Mouse (Mus musculus) activated CD4-positive, CD25-positive, alpha-beta regulatory T cell, adult 4 months (primary cell): Measurements from ENCODE around the gene Polr3g. TPM values are rescaled to one million over a fixed set of nuclear protein-coding genes. Genes with fewer than 3 reads are reported as not detected.
"Not testable (repeated sequence)": the region's sequence is repeated elsewhere in the genome, so short reads cannot be mapped to it uniquely, and the experiment has no call there.

Experiments
- ATAC-seq: one replicate; pipeline ENCODE4 v1.8.0; 2017
- polyA plus RNA-seq, 2 experiments: library from polyadenylated mRNA; unstranded; fragments of 100-300 nt; shearing (Covaris generic); gene quantifications; one replicate each; pipeline ENCODE4 v1.2.1; 2017

The Polr3g gene
- polyA plus RNA-seq, 2 experiments from 2014 or later, result 7.7 to 11.5 TPM

GRCm38 (mm10) chr13:81684884-81685283 lies 25.9 kb downstream of the Polr3g start:
- peak; percentile 92 for ATAC-seq

- ATAC-seq, result no peak
These were observed 26.6 kb downstream of the Polr3g start for GRCm38 (mm10) chr13:81684258-81684657.

GRCm38 (mm10) chr13:81683107-81683506 lies 27.7 kb downstream of the Polr3g start:
- ATAC-seq, result no peak

- peak; percentile 23 for ATAC-seq
These were observed 35.5 kb downstream of the Polr3g start for GRCm38 (mm10) chr13:81675333-81675732.

GRCm38 (mm10) chr13:81667713-81668112 lies 43.1 kb downstream of the Polr3g start:
- ATAC-seq, result no peak

- ATAC-seq, result no peak
These were observed 46.5 kb downstream of the Polr3g start for GRCm38 (mm10) chr13:81664331-81664698.

- ATAC-seq, result no peak
These were observed 47.1 kb downstream of the Polr3g start for GRCm38 (mm10) chr13:81663566-81664330.

- ATAC-seq, result peak; percentile 3
These were observed 52.6 kb downstream of the Polr3g start for GRCm38 (mm10) chr13:81658053-81658752.

- peak; percentile 91 for ATAC-seq
These were observed 53.3 kb downstream of the Polr3g start, which contains the start of gene Lysmd3 for GRCm38 (mm10) chr13:81657351-81658052. Gene Lysmd3 (plus strand): TSS chr13:81657663.

- ATAC-seq, result peak; percentile 6
These were observed 53.8 kb downstream of the Polr3g start for GRCm38 (mm10) chr13:81657008-81657350.

- no peak for ATAC-seq
These were observed 54.5 kb downstream of the Polr3g start for GRCm38 (mm10) chr13:81656091-81656850.

GRCm38 (mm10) chr13:81650382-81650781 lies 60.4 kb downstream of the Polr3g start:
- ATAC-seq, result not testable (repeated sequence)

- no peak for ATAC-seq
These were observed 64.5 kb downstream of the Polr3g start for GRCm38 (mm10) chr13:81646348-81646747.

GRCm38 (mm10) chr13:81644047-81644565 lies 66.7 kb downstream of the Polr3g start:
- ATAC-seq, result no peak

GRCm38 (mm10) chr13:81642491-81643149 lies 68.2 kb downstream of the Polr3g start:
- ATAC-seq, result no peak

GRCm38 (mm10) chr13:81641289-81642045 lies 69.3 kb downstream of the Polr3g start:
- peak; percentile 63 for ATAC-seq

- ATAC-seq, result no peak
These were observed 69.9 kb downstream of the Polr3g start for GRCm38 (mm10) chr13:81640881-81641280.

- no peak for ATAC-seq
These were observed 71.2 kb downstream of the Polr3g start for GRCm38 (mm10) chr13:81639624-81640023.

- no peak for ATAC-seq
These were observed 77.9 kb downstream of the Polr3g start, which contains the start of gene Adgrv1 for GRCm38 (mm10) chr13:81632720-81633415. Gene Adgrv1 (minus strand): TSS chr13:81633154.

GRCm38 (mm10) chr13:81630566-81630965 lies 80.2 kb downstream of the Polr3g start:
- no peak for ATAC-seq
